Mouse (Mus musculus) MEL (cell line): ENCODE measurements around the gene Gm1043.

Experiments used
- CTCF ChIP-seq, 3 experiments: IDR thresholded peaks in 2 of 3; conservative IDR thresholded peaks in 1 of 3; 2 replicates each; pipeline ENCODE4 v1.5.1; 2011 to 2012; ENCODE audit warnings: low read length in 3 of 3, low read depth in 2 of 3, mild to moderate bottlenecking in 2 of 3, improper control_type of control experiment in 1 of 3, inconsistent platforms in 1 of 3, mixed read lengths in 1 of 3, moderate library complexity in 1 of 3; ENCODE audit not compliant: control insufficient read depth in 1 of 3, insufficient read depth in 1 of 3, poor library complexity in 1 of 3, severe bottlenecking in 1 of 3
- EP300 ChIP-seq, 2 experiments: IDR thresholded peaks; 2 replicates each; pipeline ENCODE4 v1.6.1; 2011; ENCODE audit warnings: improper control_type of control experiment in 2 of 2, low read length in 2 of 2, low read depth in 1 of 2, mild to moderate bottlenecking in 1 of 2
- MAFK ChIP-seq: IDR thresholded peaks from 2 replicates; pipeline ENCODE4 v1.6.1; 2011; ENCODE audit warnings: low read depth, mild to moderate bottlenecking, low read length, improper control_type of control experiment, borderline replicate concordance
- MYC ChIP-seq: IDR thresholded peaks from 2 replicates; pipeline ENCODE4 v1.6.1; 2011; ENCODE audit warnings: low read depth, mild to moderate bottlenecking, low read length, improper control_type of control experiment, moderate library complexity
- POLR2A ChIP-seq, 2 experiments: IDR thresholded peaks; 2 replicates each; pipeline ENCODE4 v1.6.1; 2011 to 2012; ENCODE audit warnings: low read length in 2 of 2, mild to moderate bottlenecking in 2 of 2, control low read depth in 1 of 2, improper control_type of control experiment in 1 of 2, low read depth in 1 of 2, moderate library complexity in 1 of 2; ENCODE audit not compliant: control insufficient read depth in 1 of 2, insufficient read depth in 1 of 2, poor library complexity in 1 of 2
- RAD21 ChIP-seq: IDR thresholded peaks from 2 replicates; pipeline ENCODE4 v1.6.1; 2011; ENCODE audit warnings: mild to moderate bottlenecking, low read depth, low read length, improper control_type of control experiment
- TBP ChIP-seq: IDR thresholded peaks from 2 replicates; pipeline ENCODE4 v1.8.0; 2011; ENCODE audit warnings: low read depth, low read length, improper control_type of control experiment
- TCF12 ChIP-seq: IDR thresholded peaks from 2 replicates; pipeline ENCODE4 v1.6.1; 2014; ENCODE audit warnings: low read depth, mild to moderate bottlenecking, inconsistent platforms, low read length, improper control_type of control experiment, moderate library complexity
- USF1 ChIP-seq: IDR thresholded peaks from 2 replicates; pipeline ENCODE4 v1.6.1; 2014; ENCODE audit warnings: low read depth, mild to moderate bottlenecking, inconsistent platforms, low read length, improper control_type of control experiment, moderate library complexity
- USF2 ChIP-seq, 2 experiments: IDR thresholded peaks; 2 replicates each; pipeline ENCODE4 v1.6.1; 2011 to 2012; ENCODE audit warnings: improper control_type of control experiment in 2 of 2, low read length in 2 of 2, borderline replicate concordance in 1 of 2, inconsistent platforms in 1 of 2, low read depth in 1 of 2, mild to moderate bottlenecking in 1 of 2; ENCODE audit not compliant: insufficient read depth in 1 of 2

- TF ChIP-seq CTCF (IDR thresholded peaks at IDR 0.05 in 2 of 3, conservative IDR thresholded peaks at IDR 0.05 in 1 of 3; ENCODE audit: control insufficient read depth in 1 of 3, insufficient read depth in 1 of 3, low read depth in 2 of 3, low read length in 3 of 3, poor library complexity in 1 of 3, severe bottlenecking in 1 of 3) (no peak), EP300 (IDR thresholded peaks at IDR 0.05; ENCODE audit: low read depth in 1 of 2, low read length in 2 of 2) (no peak), USF2 (IDR thresholded peaks at IDR 0.05; ENCODE audit: borderline replicate concordance in 1 of 2, insufficient read depth in 1 of 2, low read depth in 1 of 2, low read length in 2 of 2) (no peak), MAFK (no peak), RAD21 (no peak), POLR2A (IDR thresholded peaks at IDR 0.05; ENCODE audit: control insufficient read depth in 1 of 2, insufficient read depth in 1 of 2, low read depth in 1 of 2, low read length in 2 of 2, poor library complexity in 1 of 2) (no peak), TBP (no peak), MYC (no peak), TCF12 (no peak), USF1 (no peak)
Observed at GRCm38 (mm10) chr5:37252101-37252804, 167.1 kb downstream of the Gm1043 start.
